Mouse (Mus musculus) ES-Bruce4 (cell line): ENCODE data around the gene Agt.

ENCODE experiments used
- CTCF ChIP-seq: IDR thresholded peaks from one replicate; pipeline ENCODE4 v1.8.1; 2011; ENCODE audit warnings: low read depth, low read length
- EP300 ChIP-seq: IDR thresholded peaks from 2 replicates; pipeline ENCODE4 v1.6.1; 2011; ENCODE audit warnings: low read depth, low read length; ENCODE audit not compliant: insufficient read depth
- POLR2A ChIP-seq: IDR thresholded peaks from one replicate; pipeline ENCODE4 v1.8.1; 2011; ENCODE audit warnings: low read length; ENCODE audit not compliant: insufficient read depth

DNA sequence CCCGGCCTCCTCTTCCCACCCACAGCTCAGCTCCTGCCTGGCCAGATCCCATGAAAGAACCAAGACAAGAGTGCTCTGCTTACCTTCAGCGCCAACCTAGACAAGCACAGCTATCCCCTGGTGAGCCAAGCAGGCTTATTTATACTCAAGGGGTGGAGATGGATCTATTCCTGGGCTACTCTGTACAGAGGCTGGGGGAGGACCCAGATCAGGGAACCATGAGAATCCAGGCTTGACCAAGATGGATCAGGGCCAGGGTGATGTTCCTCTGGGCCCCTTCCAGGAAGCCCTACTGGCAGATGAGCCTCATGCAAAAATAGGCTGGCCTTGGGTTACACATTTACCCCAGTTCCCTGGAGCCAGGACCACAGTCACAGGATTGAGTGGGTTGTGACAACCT lies at the start of gene Agt:
- no peak for TF ChIP-seq POLR2A
- TF ChIP-seq CTCF, result no peak
- no peak for TF ChIP-seq EP300
